Mouse (Mus musculus) layer of hippocampus, postnatal 25 days (tissue): ENCODE data around the gene Uchl4. TPM values are rescaled to one million over a fixed set of nuclear protein-coding genes. Genes with fewer than 3 reads are reported as not detected.
A peak's percentile ranks its signal among the peaks of the same experiment; 100 is the strongest.
"Not testable (repeated sequence)": the region's sequence is repeated elsewhere in the genome, so short reads cannot be mapped to it uniquely, and the experiment has no call there.

Source experiments
- DNase-seq, 2 experiments: peaks; one replicate each; pipeline ENCODE4 v3.0.0; 2022; ENCODE audit warnings: mixed read lengths in 2 of 2, low spot score in 1 of 2; ENCODE audit errors: extremely low spot score in 1 of 2
- total RNA-seq, 2 experiments: library from RNA; stranded (reverse); gene quantifications; 2 replicates each; pipeline ENCODE4 v1.2.3; 2021

Gene Uchl4
- 1 to 10 TPM; 3.0 to 3.9 TPM for total RNA-seq

- DNase-seq: no peak
Observed at GRCm38 (mm10) chr9:64234768-64235435, at the start of gene Uchl4. Gene Uchl4, plus strand, starts transcription at chr9:64235201.

GRCm38 (mm10) chr9:64193879-64194278, 41.1 kb upstream of the Uchl4 start:
- no peak for DNase-seq

GRCm38 (mm10) chr9:64195554-64195953, 39.4 kb upstream of the Uchl4 start:
- peak; percentile 37 to 47 for DNase-seq

GRCm38 (mm10) chr9:64197524-64197923, 37.5 kb upstream of the Uchl4 start:
- DNase-seq: no peak

GRCm38 (mm10) chr9:64198068-64198762, 36.8 kb upstream of the Uchl4 start:
- no peak for DNase-seq

GRCm38 (mm10) chr9:64198763-64199418, 36.1 kb upstream of the Uchl4 start:
- DNase-seq: not testable (repeated sequence)

- no peak for DNase-seq
Observed at GRCm38 (mm10) chr9:64199897-64200296, 35.1 kb upstream of the Uchl4 start.

GRCm38 (mm10) chr9:64202331-64202730, 32.7 kb upstream of the Uchl4 start:
- no peak for DNase-seq

GRCm38 (mm10) chr9:64202866-64203265, 32.1 kb upstream of the Uchl4 start:
- DNase-seq: no peak

- DNase-seq: no peak
Observed at GRCm38 (mm10) chr9:64207509-64208084, 27.4 kb upstream of the Uchl4 start.

- no peak for DNase-seq
Observed at GRCm38 (mm10) chr9:64214452-64214851, 20.5 kb upstream of the Uchl4 start.

- DNase-seq: no peak
Observed at GRCm38 (mm10) chr9:64216090-64216489, 18.9 kb upstream of the Uchl4 start.

- DNase-seq: no peak
Observed at GRCm38 (mm10) chr9:64216641-64217040, 18.4 kb upstream of the Uchl4 start.

- DNase-seq: no peak
Observed at GRCm38 (mm10) chr9:64217887-64218286, 17.1 kb upstream of the Uchl4 start.

- DNase-seq: no peak
Observed at GRCm38 (mm10) chr9:64219305-64219704, 15.7 kb upstream of the Uchl4 start.

- DNase-seq: no peak
Observed at GRCm38 (mm10) chr9:64219772-64220420, 15.1 kb upstream of the Uchl4 start.

GRCm38 (mm10) chr9:64220603-64221002, 14.4 kb upstream of the Uchl4 start:
- no peak for DNase-seq

GRCm38 (mm10) chr9:64221480-64221879, 13.5 kb upstream of the Uchl4 start:
- peak in 1 of 2 experiments; percentile 36 for DNase-seq

- DNase-seq: no peak
Observed at GRCm38 (mm10) chr9:64222098-64222497, 12.9 kb upstream of the Uchl4 start.

- DNase-seq: no peak
Observed at GRCm38 (mm10) chr9:64225805-64226204, 9.2 kb upstream of the Uchl4 start.

- DNase-seq: no peak
Observed at GRCm38 (mm10) chr9:64227736-64228135, 7.3 kb upstream of the Uchl4 start.
